Mouse (Mus musculus) embryonic facial prominence, embryonic 15.5 days (tissue): ENCODE data around the gene Snx15. TPM values are rescaled to one million over a fixed set of nuclear protein-coding genes. Genes with fewer than 3 reads are reported as not detected.

ENCODE experiments used
- ATAC-seq: fragments of 200-750 bp; cut with Nextera tagmentation; 2 replicates; pipeline ENCODE4 v1.8.0; 2017; ENCODE audit warnings: low read depth, moderate TSS enrichment; ENCODE audit not compliant: insufficient number of reproducible peaks, low FRiP score, low TSS enrichment
- H3K27ac ChIP-seq: fragments of 300-500 bp; sonication (generic); replicated peaks from 2 replicates; pipeline ENCODE4 v1.5.1; 2015; ENCODE audit warnings: mild to moderate bottlenecking, inconsistent platforms
- H3K27me3 ChIP-seq: fragments of 300-500 bp; sonication (generic); 2 replicates; pipeline ENCODE4 v1.6.1; 2015; ENCODE audit warnings: inconsistent platforms
- H3K36me3 ChIP-seq: fragments of 300-500 bp; sonication (generic); 2 replicates; pipeline ENCODE4 v1.6.1; 2015; ENCODE audit warnings: mild to moderate bottlenecking, inconsistent platforms
- H3K4me1 ChIP-seq: fragments of 300-500 bp; sonication (generic); 2 replicates; pipeline ENCODE4 v1.6.1; 2015; ENCODE audit warnings: inconsistent platforms
- H3K4me2 ChIP-seq: fragments of 300-500 bp; sonication (generic); replicated peaks from 2 replicates; pipeline ENCODE4 v1.6.1; 2015; ENCODE audit warnings: mild to moderate bottlenecking, inconsistent platforms
- H3K4me3 ChIP-seq: fragments of 300-500 bp; sonication (generic); replicated peaks from 2 replicates; pipeline ENCODE4 v1.5.1; 2015; ENCODE audit warnings: mild to moderate bottlenecking, inconsistent platforms
- H3K9ac ChIP-seq: fragments of 300-500 bp; sonication (generic); 2 replicates; pipeline ENCODE4 v1.6.1; 2015; ENCODE audit warnings: inconsistent platforms
- H3K9me3 ChIP-seq: fragments of 300-500 bp; sonication (generic); replicated peaks from 2 replicates; pipeline ENCODE4 v1.6.1; 2016; ENCODE audit warnings: inconsistent platforms
- WGBS: fragments of 180-500 bp; shearing (Covaris S2); methylation state at CpG from one replicate; pipeline ENCODE4 v1.1.7; 2015; 5-methylcytosine and 5-hydroxymethylcytosine counted together
- polyA plus RNA-seq: library from polyadenylated mRNA; unstranded; fragments of >200 nt; fragmentation: Nextera tagmentation; extraction: Ambion mirVana; gene quantifications from 2 replicates; pipeline ENCODE4 v1.2.1, GENCODE M21; 2015

Snx15 gene
- polyA plus RNA-seq, result 37.9 and 38.5 TPM in 2 replicates

DNA sequence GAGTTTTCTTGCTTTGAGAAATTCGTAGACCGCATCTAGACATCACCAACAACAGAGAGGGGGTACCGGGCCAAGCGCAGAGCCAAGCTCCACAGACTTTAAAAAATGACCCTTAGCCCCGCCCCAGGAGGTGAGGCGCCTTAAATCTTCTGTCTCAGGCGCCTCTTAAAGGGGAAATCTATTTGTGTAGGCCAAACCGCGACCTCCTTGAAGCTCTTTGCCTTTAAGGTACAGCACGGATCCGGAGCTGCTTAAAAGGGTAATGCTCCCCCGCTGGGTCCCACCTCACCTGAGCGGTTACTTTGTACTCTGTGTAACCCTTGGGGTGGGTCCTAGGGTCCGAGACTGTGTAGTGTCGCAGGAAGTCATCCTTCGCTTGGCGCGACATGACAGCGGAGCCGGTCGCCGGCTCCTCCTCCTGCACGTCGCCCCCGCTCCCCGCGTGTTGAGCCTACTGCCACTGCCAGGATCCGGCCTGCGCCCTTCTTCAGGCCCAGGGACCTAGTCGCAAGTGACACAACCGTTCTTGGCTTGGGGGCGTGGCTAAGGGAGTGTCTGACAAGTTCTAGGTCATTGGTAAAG lies at the start of gene Snx15:
Gene Snx15, minus strand, starts transcription at position 545 of the 582 bp plus-strand sequence.
- Histone ChIP-seq H3K36me3 (no peaks in the 10 kb centered on the region), H3K27ac (peak within 1 kb of the TSS; percentile 89), H3K4me2 (peak within 1 kb of the TSS; percentile 50), H3K4me1 (peaks cover 8% of the 10 kb centered on the region), H3K9me3 (no peaks in the 10 kb centered on the region), H3K4me3 (peak within 1 kb of the TSS; percentile 53), H3K9ac (peak within 1 kb of the TSS; percentile 18; the same call in 1 of the 2 replicates), H3K27me3 (no peaks in the 10 kb centered on the region)
- peak; percentile 93 for ATAC-seq
- WGBS, result 0% methylated on average over 32 of the region's 32 CpGs

DNA sequence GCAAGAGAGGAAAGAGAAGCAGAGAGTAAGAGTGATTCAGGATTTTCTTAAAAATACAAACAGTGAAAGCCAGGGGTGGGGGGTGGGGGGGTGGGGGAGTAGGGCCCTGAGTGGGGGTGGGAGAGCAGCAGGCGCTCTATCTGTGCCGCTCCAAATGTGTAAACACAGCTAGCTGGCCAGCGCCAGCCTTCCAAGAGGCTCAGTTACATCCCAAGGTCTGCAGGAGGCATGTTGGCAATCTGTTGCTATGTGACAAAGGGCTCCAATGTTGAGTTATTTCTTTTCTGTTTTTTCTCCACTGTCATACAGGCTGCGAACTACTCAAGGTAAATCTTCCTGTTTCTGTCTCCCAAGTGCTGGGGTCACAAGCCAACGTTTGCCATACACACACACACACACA lies 46.7 kb upstream of the Snx15 start:
- no peak overlapping the region for H3K9ac ChIP-seq
- no peaks in the 10 kb centered on the region for H3K27me3 ChIP-seq
- H3K4me2 ChIP-seq, result no peak overlapping the region
- no peak for ATAC-seq
- 42% methylated on average over 5 of the region's 5 CpGs for WGBS
- H3K27ac ChIP-seq, result no peak overlapping the region
- H3K9me3 ChIP-seq, result no peaks in the 10 kb centered on the region
- H3K36me3 ChIP-seq, result no peaks in the 10 kb centered on the region
- no peak overlapping the region for H3K4me3 ChIP-seq
- no peaks in the 10 kb centered on the region for H3K4me1 ChIP-seq

DNA sequence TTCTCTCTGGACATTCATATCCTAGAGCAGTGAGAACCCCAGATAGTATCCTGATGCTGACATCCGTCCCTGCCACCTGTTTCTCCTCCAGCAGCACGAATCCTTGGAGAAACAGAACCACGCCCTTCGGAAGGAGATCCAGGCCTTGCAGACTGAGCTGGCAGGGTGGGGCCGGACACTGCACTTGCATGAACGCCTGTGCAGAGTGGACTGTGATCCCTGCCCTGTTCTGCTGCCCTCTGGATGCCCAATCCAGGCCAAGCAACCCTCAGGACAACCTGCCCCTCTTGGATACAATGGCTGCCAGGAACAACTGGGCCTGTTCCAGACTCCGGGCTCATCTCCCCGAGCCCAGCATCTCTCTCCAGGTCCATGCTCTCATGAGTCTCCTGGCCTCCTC lies 43.1 kb upstream of the Snx15 start:
- Histone ChIP-seq H3K4me2 (no peak overlapping the region), H3K9ac (no peak overlapping the region), H3K9me3 (no peaks in the 10 kb centered on the region), H3K4me1 (no peaks in the 10 kb centered on the region), H3K27ac (no peak overlapping the region), H3K4me3 (no peak overlapping the region), H3K27me3 (no peaks in the 10 kb centered on the region), H3K36me3 (no peaks in the 10 kb centered on the region)
- WGBS, result 84% methylated on average over 8 of the region's 8 CpGs
- ATAC-seq, result no peak

DNA sequence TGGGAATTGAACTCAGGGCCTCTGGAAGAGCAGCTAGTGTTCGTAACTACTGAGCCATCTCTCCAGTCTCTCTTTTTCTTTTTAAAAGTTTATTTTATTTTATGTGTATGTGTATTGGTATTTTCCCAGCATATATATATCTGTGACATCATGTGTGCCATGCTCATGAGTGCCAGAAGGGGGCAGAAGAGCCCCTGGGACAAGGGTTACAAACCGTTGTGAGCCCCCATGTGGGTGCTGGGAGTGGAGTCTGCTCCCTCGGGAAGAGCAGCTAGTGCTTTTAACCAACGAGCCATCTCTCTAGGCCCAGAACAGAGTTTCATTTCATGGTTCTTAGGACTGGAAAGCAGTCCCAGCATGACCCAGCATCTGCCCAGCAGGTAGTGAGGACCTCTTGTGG lies 38.6 kb upstream of the Snx15 start:
- no peaks in the 10 kb centered on the region for H3K36me3 ChIP-seq
- no peak overlapping the region for H3K4me2 ChIP-seq
- ATAC-seq, result no peak
- H3K4me3 ChIP-seq, result no peak overlapping the region
- no peaks in the 10 kb centered on the region for H3K9me3 ChIP-seq
- H3K4me1 ChIP-seq, result no peaks in the 10 kb centered on the region
- WGBS, result 76% methylated on average over 4 of the region's 4 CpGs
- no peak overlapping the region for H3K9ac ChIP-seq
- H3K27me3 ChIP-seq, result no peaks in the 10 kb centered on the region
- no peak overlapping the region for H3K27ac ChIP-seq

DNA sequence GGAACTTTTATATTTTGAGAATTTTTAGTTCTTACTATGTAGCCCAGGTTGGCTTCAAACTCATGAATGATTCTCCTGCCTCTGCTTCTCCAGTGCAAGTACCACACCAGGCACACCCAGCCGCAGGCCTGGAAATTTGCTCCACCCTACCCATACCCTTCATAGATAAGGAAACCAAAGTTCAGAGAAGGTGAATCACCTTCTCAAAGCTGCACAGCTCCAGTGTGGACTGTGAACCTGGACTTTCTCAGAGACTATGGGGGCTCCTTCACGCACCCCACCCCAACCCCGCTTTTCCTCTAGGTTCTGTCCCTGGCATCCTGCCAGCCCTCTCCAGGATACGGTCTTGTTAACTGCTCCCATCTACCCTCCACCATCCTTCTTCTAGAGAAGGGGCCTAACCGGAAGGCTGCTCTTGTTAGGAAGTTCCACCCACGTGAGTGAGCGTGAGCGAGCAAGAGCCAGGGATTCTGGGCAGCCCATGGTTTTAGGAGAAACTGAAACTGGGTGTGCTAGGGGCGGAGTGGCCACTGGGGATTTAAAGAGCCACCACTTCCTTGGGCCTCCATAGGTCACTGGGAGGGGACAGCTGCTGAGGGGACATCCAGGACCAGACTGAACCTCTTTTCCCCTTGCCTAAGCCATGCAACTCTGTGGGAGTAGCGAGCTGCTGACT lies 35.9 kb upstream of the Snx15 start:
- H3K9me3 ChIP-seq, result no peaks in the 10 kb centered on the region
- ATAC-seq, result no peak
- no peak overlapping the region for H3K4me2 ChIP-seq
- H3K9ac ChIP-seq, result no peak overlapping the region
- no peaks in the 10 kb centered on the region for H3K4me1 ChIP-seq
- no peak overlapping the region for H3K4me3 ChIP-seq
- 57% methylated on average over 10 of the region's 10 CpGs for WGBS
- H3K27me3 ChIP-seq, result no peaks in the 10 kb centered on the region
- no peak overlapping the region for H3K27ac ChIP-seq
- H3K36me3 ChIP-seq, result no peaks in the 10 kb centered on the region

DNA sequence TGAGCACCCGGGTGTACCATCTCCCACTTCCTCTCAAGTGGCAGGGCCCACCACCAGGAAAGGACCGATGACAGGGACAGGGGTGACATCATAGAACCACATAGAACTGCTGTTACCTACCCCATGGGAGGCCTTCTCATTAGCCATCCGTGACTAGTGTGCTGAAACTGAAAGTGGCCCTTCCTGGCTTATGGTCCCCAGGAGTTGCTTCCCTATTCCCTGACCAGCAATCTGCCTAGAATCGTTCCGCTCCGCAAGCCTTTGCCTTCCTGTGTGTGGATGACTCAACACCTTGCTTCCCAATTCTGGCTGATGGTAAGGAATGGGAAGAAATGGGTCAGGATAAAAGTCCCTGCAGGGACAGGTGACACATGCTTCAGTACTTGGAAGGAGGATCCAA lies 29.1 kb upstream of the Snx15 start:
- no peak for ATAC-seq
- H3K4me3 ChIP-seq, result no peak overlapping the region
- H3K27me3 ChIP-seq, result no peaks in the 10 kb centered on the region
- H3K9ac ChIP-seq, result no peak overlapping the region
- H3K4me1 ChIP-seq, result no peaks in the 10 kb centered on the region
- no peaks in the 10 kb centered on the region for H3K9me3 ChIP-seq
- H3K4me2 ChIP-seq, result no peak overlapping the region
- H3K36me3 ChIP-seq, result no peaks in the 10 kb centered on the region
- WGBS, result 69% methylated on average over 6 of the region's 6 CpGs
- H3K27ac ChIP-seq, result no peak overlapping the region

DNA sequence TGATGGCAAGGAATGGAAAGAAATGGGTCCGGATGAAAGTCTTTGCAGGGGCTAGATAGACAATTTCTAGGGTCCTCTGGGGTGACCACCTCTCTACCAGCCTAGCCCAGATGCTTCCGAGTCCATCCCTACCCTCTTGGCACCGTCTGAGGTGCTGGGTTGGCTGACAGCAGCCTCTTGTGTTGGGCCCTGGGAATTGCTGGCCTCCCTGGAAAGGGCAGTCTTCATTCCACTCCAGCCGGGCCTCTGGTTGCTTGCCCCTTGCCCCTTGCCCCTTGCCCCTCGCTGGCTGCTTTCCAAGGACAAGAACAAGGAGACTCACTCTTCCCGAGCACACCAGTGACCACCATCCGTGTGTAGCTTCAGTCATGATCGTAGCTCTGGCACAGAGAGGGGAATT lies 28.3 kb upstream of the Snx15 start:
- no peak for ATAC-seq
- H3K4me2 ChIP-seq, result no peak overlapping the region
- H3K4me1 ChIP-seq, result no peaks in the 10 kb centered on the region
- no peaks in the 10 kb centered on the region for H3K27me3 ChIP-seq
- no peaks in the 10 kb centered on the region for H3K9me3 ChIP-seq
- no peaks in the 10 kb centered on the region for H3K36me3 ChIP-seq
- H3K27ac ChIP-seq, result no peak overlapping the region
- H3K9ac ChIP-seq, result no peak overlapping the region
- 51% methylated on average over 8 of the region's 8 CpGs for WGBS
- H3K4me3 ChIP-seq, result no peak overlapping the region

DNA sequence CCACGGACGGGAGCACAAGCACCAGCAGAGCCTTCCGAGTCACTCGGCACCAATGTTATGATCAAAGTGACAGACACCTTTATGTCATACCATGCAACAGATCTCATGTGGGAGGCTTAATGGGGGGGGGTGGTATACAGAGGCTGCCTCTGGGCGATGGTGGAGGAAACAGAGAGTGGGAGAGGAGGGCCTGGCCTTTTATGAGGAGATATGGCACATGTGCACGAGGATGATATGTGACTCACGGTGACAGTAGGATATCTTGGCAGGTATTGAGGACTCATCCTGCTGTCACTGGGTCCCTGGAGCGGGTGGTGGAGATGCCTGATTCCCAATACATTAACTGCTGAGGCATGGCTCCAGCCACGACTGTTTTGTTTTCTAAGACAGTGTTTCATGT lies 27.1 kb upstream of the Snx15 start:
- Histone ChIP-seq H3K9me3 (no peaks in the 10 kb centered on the region), H3K9ac (no peak overlapping the region), H3K4me1 (no peaks in the 10 kb centered on the region), H3K27ac (no peak overlapping the region), H3K36me3 (no peaks in the 10 kb centered on the region), H3K27me3 (no peaks in the 10 kb centered on the region), H3K4me2 (no peak overlapping the region), H3K4me3 (no peak overlapping the region)
- ATAC-seq, result no peak; the same call in 1 of the 2 replicates
- WGBS, result 80% methylated on average over 9 of the region's 9 CpGs

DNA sequence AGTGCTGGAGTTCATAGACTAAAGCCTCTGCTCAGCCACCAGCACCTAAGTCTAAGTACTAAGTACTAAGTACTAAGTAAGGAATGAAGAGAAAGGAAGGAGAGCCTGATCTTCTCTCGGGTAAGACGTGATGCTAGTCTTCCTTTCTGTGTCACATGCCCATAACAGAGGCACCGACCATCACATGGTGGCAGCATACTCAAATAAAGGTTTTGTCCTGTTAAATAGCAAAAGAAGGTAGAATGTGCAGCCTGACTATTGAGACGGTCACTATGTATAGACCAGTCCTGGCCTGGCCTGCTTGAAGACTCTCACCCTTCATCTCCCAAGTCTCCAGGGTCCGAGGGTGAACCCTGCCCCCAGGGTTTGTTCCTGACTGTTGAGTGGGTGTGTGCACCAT lies 16.7 kb upstream of the Snx15 start:
- H3K9me3 ChIP-seq, result no peaks in the 10 kb centered on the region
- no peaks in the 10 kb centered on the region for H3K36me3 ChIP-seq
- H3K4me3 ChIP-seq, result no peak overlapping the region
- H3K4me2 ChIP-seq, result no peak overlapping the region
- no peaks in the 10 kb centered on the region for H3K27me3 ChIP-seq
- ATAC-seq, result no peak
- 76% methylated on average over 5 of the region's 5 CpGs for WGBS
- H3K9ac ChIP-seq, result no peak overlapping the region
- peaks cover 13% of the 10 kb centered on the region for H3K4me1 ChIP-seq
- H3K27ac ChIP-seq, result no peak overlapping the region

DNA sequence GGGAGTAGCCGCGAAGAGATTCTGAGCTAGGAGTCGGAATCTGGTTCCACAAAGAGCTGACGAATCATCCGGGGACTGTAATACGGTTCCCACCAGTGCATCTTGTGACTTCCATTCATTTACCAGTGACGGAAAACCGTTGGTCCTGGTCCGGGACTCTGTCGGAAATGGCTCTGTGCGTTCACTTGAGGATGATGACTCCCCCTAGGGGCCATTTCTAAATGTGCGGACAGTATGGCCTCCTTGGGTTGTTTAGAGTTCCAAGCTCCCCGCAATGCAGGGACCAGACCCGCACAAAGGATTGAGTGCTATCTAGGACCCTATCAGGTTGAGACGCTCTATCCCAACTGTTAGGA lies 13.3 kb upstream of the Snx15 start, which contains the start of gene Arl2:
Gene Arl2, minus strand, starts transcription at position 155 of the 356 bp plus-strand sequence.
- Histone ChIP-seq H3K27me3 (no peaks in the 10 kb centered on the region), H3K9me3 (no peaks in the 10 kb centered on the region), H3K4me2 (peak within 1 kb of the TSS; percentile 76), H3K4me1 (peaks cover 19% of the 10 kb centered on the region), H3K9ac (peak within 1 kb of the TSS; percentile 81), H3K4me3 (peak within 1 kb of the TSS; percentile 76), H3K36me3 (peaks cover 12% of the 10 kb centered on the region; the same call in 1 of the 2 replicates), H3K27ac (peak within 1 kb of the TSS; percentile 98)
- WGBS, result under 1% methylated on average over 15 of the region's 15 CpGs
- ATAC-seq, result peak; percentile 81

DNA sequence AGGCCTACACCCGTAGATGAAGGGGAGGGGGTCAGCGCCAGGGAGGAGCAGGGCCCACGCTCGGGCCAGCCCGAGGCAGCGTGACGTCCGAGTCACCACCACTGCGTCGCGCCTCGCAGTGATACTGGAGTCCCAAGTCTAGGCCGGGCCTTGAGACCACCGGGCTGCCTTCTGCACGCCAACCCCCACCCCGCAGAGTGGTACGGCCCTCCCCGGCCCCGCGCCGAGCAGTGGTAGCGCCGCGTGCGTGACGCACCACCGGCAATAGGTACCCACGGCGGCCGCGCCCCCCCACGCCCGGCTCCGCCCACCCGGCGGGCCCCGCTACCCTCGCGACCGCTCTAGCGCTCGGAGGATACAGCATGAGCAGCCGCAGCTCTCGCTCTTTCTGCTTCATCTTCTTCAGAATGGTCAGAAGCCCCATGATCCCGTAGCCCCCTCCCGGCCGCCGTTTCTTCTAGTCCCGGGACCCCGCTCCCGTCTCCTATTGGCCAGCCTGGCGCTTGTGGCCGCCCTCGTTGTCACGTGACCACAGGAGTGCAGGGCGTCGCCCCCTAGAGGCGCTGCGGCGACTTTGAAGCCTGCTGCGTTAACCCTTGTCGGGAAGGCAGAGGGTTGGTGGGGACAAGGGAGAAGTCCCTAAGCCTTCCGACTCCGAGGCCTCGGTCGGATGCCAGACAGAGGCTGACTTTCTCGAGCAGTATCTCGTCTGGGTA lies 12.7 kb upstream of the Snx15 start, which contains the start of gene Batf2:
Gene Batf2, plus strand, starts transcription at position 306 of the 716 bp plus-strand sequence.
- peak; percentile 92 for ATAC-seq
- WGBS, result under 1% methylated on average over 67 of the region's 68 CpGs

More for the DNA sequence above, 12.7 kb upstream of the Snx15 start, which contains the start of gene Batf2:
- peaks cover 19% of the 10 kb centered on the region for H3K4me1 ChIP-seq
- no peaks in the 10 kb centered on the region for H3K9me3 ChIP-seq
- H3K36me3 ChIP-seq, result peaks cover 17% of the 10 kb centered on the region; the same call in 1 of the 2 replicates
- peak within 1 kb of the TSS; percentile 98 for H3K27ac ChIP-seq
- H3K9ac ChIP-seq, result peak within 1 kb of the TSS; percentile 81
- H3K4me2 ChIP-seq, result peak within 1 kb of the TSS; percentile 76
- H3K27me3 ChIP-seq, result no peaks in the 10 kb centered on the region
- peak within 1 kb of the TSS; percentile 76 for H3K4me3 ChIP-seq
